Mouse (Mus musculus): ENCODE measurements around the gene Cbarp.

Gene Cbarp

DNA sequence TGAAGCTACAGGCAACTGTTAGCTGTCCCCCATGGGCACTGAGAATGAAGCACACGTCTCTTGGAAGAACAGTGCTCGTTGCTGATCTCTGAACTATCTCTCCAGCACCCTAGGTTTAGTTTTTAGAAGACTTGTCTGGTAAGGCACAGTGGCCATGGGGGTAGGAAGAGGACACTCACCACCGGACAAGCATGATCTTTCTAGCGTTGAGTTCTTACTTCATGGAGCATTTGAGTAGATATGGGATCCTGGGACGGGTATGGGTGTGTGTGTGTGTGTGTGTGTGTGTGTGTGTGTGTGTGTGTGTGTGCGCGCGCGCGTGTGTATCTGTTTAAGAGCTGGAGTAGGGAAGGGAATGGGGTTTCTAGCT is at the start of gene Cbarp:
Cbarp (minus strand) TSS at position 170 of the 370 bp plus-strand sequence.
- no peak for DNase-seq (ENCODE audit: low read depth, low spot score)

DNA sequence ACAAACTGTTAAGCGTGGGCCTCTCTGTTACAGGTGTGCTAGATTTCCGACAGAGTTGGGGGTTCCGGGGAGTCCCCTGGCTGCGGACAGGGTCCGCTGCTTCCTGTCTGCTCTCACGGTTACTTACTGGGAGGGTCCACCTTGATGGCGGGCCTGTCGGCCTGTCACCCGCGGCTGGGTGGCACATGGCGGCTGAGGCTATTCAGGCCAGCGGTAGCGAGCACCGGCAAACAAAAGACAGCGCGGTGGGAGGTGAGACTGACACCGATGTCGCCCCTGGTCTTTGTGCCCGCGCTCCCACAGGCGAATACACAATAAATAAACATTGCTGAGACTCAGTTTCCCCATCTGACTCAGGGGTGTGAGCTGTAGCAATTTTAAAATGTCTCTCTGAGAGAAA is 49.4 kb upstream of the Cbarp start:
- no peak for DNase-seq (ENCODE audit: low read depth, low spot score)

DNA sequence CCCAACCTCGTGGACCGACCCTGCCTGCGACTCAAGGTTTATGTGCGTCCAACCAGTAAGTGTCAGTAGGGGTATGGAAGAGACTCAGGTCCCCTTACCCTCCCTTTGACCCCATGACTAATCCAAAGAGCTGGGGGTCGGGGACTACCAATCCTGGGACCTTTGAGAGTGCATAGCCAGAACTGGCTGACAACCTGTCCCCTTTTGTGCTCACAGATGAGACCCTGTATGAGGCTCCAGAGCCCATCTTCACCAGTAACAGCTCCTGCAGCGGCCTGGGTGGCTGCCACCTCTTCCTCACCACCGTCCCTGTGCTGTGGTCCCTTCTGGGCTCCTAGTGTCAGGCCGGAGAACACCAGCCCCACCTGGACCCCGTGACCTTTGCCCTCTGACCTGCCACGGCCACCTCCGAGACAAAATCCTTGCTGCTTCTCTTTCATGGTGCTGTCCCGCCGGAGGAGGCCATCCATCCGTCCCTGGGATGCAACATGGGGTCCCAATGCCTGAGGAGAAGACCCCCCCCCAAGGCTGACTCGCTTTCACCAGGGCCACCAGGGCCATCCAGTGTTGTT is 47.9 kb upstream of the Cbarp start:
- DNase-seq (ENCODE audit: low read depth, low spot score): no peak

DNA sequence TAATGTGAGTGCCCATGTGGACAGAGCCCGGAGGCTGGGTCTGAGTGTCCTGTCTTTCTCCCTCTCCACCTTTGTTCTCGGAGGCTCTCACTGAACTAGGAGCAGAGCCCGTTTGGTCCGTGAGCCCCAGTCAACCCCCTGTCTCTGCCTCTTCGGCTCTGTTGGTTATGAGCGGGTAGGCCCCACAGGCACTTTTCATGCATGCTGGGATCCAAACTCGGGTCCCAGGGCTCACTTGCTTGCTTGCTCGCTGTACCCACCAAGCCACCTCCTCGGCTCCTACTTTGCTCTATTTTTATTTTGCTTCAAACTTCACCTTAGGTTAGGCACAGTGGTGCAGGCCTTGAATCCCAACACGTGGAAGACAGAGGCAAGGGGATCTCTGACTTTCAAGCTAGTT is 47.1 kb upstream of the Cbarp start:
- no peak for DNase-seq (ENCODE audit: low read depth, low spot score)

GRCm38 (mm10) chr10:80186649-80187048 is 46.0 kb upstream of the Cbarp start:
- DNase-seq (ENCODE audit: low read depth, low spot score): no peak

DNA sequence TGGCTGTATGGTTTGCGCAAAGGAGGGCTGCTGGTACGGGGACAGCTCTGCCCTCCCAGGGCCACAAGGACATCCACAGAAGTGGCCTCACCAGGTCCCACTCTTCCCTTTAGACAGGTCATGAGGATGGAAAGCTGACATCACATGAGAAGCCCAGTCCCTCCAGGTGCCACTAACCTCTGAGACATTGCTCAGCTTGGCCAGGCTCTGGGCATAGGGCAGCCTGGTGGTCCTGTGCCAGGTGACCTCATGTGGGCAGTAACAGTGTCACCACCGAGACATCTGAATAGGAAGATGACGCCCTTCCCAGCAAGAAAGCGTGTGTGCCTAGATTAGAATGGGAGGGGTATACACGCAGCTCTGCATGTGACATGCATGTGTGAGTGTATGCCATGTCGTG is 41.9 kb upstream of the Cbarp start:
- no peak for DNase-seq (ENCODE audit: low read depth, low spot score)

DNA sequence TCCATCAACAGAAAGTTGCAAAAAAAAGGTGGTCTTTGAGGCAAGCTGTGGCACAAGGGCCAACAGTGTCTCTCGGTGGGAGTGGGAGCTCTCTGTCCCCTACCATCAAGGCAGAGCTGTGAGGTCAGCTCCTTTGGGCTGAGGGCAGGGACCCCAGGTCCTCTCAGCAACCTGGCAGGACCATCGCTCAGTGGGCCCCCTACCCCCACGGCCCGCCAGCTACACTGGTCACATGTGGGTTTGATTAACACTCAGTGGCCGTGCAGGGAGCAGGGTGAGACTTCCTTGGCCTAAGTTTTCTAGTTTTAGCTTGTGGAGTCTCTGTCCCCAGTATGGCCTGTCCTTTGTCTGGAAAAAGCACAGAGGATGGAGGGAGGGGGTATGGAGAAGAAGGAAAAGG is 40.2 kb upstream of the Cbarp start:
- no peak for DNase-seq (ENCODE audit: low read depth, low spot score)

DNA sequence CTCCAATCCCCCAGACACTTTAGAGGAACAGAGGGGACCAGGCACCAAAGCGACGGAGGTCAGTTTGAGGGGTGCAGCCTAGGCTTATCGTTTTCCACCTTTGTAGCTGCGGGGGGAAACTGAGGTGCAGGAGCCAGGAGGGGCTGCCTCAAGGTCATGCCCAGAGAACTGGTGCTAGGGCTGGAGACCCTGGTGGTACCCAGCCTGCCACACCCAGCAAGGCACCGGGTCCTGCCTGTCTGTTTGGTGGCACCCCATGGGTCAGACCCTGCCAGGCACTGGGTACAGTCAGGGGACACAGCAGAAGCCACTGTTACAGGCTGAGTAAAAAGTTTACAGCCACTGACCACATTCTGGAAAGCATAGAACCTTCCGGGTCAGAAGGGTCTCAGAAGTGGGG is 39.7 kb upstream of the Cbarp start:
- DNase-seq (ENCODE audit: low read depth, low spot score): no peak

GRCm38 (mm10) chr10:80179068-80180051 is 38.7 kb upstream of the Cbarp start, which contains the start of gene Efna2:
Gene Efna2 (plus strand): TSS chr10:80179482.
- peak; percentile 71 for DNase-seq (ENCODE audit: low read depth, low spot score)

- DNase-seq (ENCODE audit: low read depth, low spot score): peak; percentile 41
These were observed 37.0 kb upstream of the Cbarp start for GRCm38 (mm10) chr10:80177441-80178279.

- no peak for DNase-seq (ENCODE audit: low read depth, low spot score)
These were observed 35.7 kb upstream of the Cbarp start for GRCm38 (mm10) chr10:80176270-80176834.

- peak; percentile 66 for DNase-seq (ENCODE audit: low read depth, low spot score)
These were observed 35.1 kb upstream of the Cbarp start for GRCm38 (mm10) chr10:80175536-80176269.

DNA sequence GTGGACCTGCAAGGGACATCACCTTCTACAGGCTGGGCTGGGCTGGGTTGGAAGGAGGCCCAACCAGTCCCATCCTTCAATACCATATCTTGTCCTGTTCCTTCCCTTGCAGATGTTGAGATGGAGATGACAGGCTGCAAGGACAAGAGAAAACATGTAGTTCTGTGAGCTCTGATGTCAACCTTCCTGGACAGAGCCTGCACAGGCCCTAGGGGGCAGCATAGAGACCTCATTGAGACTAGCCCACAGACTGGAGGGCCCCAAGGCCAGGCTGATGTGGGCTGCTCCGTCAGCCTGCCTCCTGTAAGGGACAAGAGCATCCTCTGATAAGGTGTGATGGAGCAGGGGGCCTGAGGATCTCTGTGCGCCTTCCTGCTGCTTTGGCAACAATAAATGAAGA is 34.1 kb upstream of the Cbarp start:
- peak; percentile 84 for DNase-seq (ENCODE audit: low read depth, low spot score)

GRCm38 (mm10) chr10:80173955-80174640 is 33.5 kb upstream of the Cbarp start:
- no peak for DNase-seq (ENCODE audit: low read depth, low spot score)

- no peak for DNase-seq (ENCODE audit: low read depth, low spot score)
These were observed 32.7 kb upstream of the Cbarp start for GRCm38 (mm10) chr10:80173358-80173757.

DNA sequence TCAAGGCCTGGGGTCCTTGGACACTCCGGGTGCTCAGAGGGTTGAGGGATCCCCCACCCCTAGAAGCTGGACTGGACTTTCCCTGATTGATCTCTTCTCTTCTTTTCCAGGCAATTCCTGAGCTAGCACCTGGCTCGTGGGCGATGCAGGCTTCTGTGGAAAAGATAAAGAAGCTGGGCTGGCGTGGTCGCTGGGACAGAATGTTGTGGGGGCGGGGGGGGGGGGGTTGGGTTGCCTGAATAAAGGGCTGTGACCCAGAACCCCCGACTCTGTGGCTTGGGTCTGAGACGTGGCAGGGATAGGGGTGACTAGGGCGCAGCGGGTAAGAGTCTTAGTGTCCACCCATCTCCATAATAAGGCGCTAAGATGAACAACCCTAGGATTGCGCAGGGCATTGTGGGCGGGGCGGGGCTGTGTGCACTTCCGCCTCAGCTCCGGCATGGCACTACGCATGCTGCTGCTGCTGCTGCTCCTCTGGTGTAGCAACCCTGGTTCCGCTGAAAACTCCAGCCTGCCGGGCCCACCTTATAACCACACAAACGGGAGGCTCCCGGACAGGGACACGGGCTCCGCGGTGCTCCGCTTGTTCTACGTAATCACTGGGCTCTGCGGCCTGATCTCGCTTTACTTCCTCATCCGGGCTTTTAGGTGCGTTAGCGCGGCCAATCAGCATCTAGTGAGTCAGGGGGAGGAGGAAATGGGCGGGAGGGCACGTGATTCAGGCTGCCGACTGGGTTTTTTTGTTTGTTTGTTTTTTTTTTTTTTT is 32.1 kb upstream of the Cbarp start, which contains the start of gene 1600002K03Rik:
1600002K03Rik (plus strand) TSS at position 418 of the 766 bp plus-strand sequence.
- peak; percentile 98 for DNase-seq (ENCODE audit: low read depth, low spot score)

GRCm38 (mm10) chr10:80171760-80172526 is 31.3 kb upstream of the Cbarp start:
- no peak for DNase-seq (ENCODE audit: low read depth, low spot score)

GRCm38 (mm10) chr10:80171252-80171651 is 30.6 kb upstream of the Cbarp start:
- no peak for DNase-seq (ENCODE audit: low read depth, low spot score)

DNA sequence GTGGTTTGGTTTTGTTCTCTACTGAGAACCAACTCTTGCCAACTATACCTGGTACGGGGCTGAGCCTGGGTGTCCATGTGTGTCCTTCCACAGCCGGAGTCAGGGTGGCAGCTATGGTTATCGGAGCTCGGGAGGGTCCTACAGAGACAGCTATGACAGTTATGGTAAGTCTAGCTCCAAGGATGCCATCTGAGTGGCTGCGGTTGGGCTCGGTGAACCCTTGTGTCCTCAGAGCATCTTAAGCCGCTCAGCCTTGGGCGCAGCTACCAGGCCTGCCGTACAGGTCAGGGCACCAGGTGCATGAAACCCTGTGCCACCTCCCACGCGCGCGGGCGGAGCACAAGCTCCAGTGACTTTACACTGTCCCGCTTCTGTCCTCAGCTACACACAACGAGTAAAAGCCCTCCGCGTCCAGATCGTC is 30.0 kb upstream of the Cbarp start:
- DNase-seq (ENCODE audit: low read depth, low spot score): no peak
